In genomic region chr14:117655382-117655781, GRCm38 (mm10) we compare ENCODE assay signal across 24 mouse cellular contexts.
DNase-seq lines count a peak whose midpoint lies in the region; ATAC-seq and TF ChIP-seq lines count a peak whose summit lies in the region.
"Had no signal": no experiment of that assay in that cellular context is flagged by ENCODE, and none has a peak within 500 bp of the region (broad histone marks: within the 10 kb centered on the region; RNA-seq: fewer than 3 reads in every experiment).

No protein-coding gene starts in this region.

- no peaks in the 10 kb centered on the region for H3K9me3 ChIP-seq in hindbrain, postnatal 0 days (ENCODE audit: low read length)
- no peaks in the 10 kb centered on the region for H3K9me3 ChIP-seq in hindbrain, embryonic 13.5 days
- H3K9me3 ChIP-seq in neural tube, embryonic 12.5 days, result no peaks in the 10 kb centered on the region
- no peaks in the 10 kb centered on the region for H3K9me3 ChIP-seq in neural tube, embryonic 15.5 days (replicated peaks)
- H3K9me3 ChIP-seq in midbrain, postnatal 0 days (ENCODE audit: low read length), result no peaks in the 10 kb centered on the region
- H3K9me3 ChIP-seq: heart, embryonic 15.5 days; kidney, embryonic 15.5 days; limb, embryonic 15.5 days; liver, embryonic 15.5 days; stomach, embryonic 15.5 days had no signal

- DNase-seq in cerebellum, postnatal 14 days, result peak; percentile 9 to 17
- DNase-seq in cerebellum, postnatal 25 days, result no peak
- peak; percentile 9 for DNase-seq in hindbrain, postnatal 0 days (ENCODE audit: low spot score)
- DNase-seq in midbrain, postnatal 0 days (ENCODE audit: low spot score), result peak; percentile 26
- DNase-seq in ovary, postnatal 36 days (ENCODE audit: low spot score), result no peak
- DNase-seq: adrenal gland, postnatal 14 days; cerebellum, adult 18-20 months; heart, postnatal 36 days; kidney, adult 11 months; kidney, postnatal 36 days; layer of hippocampus, adult 9-11 months; left cerebral cortex, postnatal 4 days; lung, postnatal 4 days; right cerebral cortex, adult 18-20 months; thymus, postnatal 25 days had no signal

- no peak overlapping the region for H3K27ac ChIP-seq in hindbrain, postnatal 0 days
- no peak overlapping the region for H3K27ac ChIP-seq in hindbrain, embryonic 13.5 days
- H3K27ac ChIP-seq in neural tube, embryonic 12.5 days, result no peak overlapping the region
- H3K27ac ChIP-seq in neural tube, embryonic 15.5 days (replicated peaks), result no peak overlapping the region
- no peak overlapping the region for H3K27ac ChIP-seq in midbrain, postnatal 0 days (ENCODE audit: low read depth, low read length)
- H3K27ac ChIP-seq: heart, embryonic 15.5 days; kidney, embryonic 15.5 days; limb, embryonic 15.5 days; liver, embryonic 15.5 days; stomach, embryonic 15.5 days had no signal

- H3K36me3 ChIP-seq in hindbrain, postnatal 0 days (ENCODE audit: insufficient read depth, low read length), result no peaks in the 10 kb centered on the region
- no peaks in the 10 kb centered on the region for H3K36me3 ChIP-seq in hindbrain, embryonic 13.5 days
- no peaks in the 10 kb centered on the region for H3K36me3 ChIP-seq in neural tube, embryonic 12.5 days
- H3K36me3 ChIP-seq in neural tube, embryonic 15.5 days, result no peaks in the 10 kb centered on the region
- no peaks in the 10 kb centered on the region for H3K36me3 ChIP-seq in midbrain, postnatal 0 days (ENCODE audit: insufficient read depth, low read length)
- H3K36me3 ChIP-seq: heart, embryonic 15.5 days; kidney, embryonic 15.5 days; limb, embryonic 15.5 days; liver, embryonic 15.5 days; stomach, embryonic 15.5 days had no signal

- no peak for ATAC-seq in hindbrain, postnatal 0 days
- ATAC-seq in hindbrain, embryonic 13.5 days (ENCODE audit: low FRiP score), result no peak
- ATAC-seq in neural tube, embryonic 12.5 days (ENCODE audit: low FRiP score, low read depth), result peak; percentile 44; the same call in 1 of the 2 replicates
- no peak for ATAC-seq in neural tube, embryonic 15.5 days (ENCODE audit: low FRiP score)
- ATAC-seq in midbrain, postnatal 0 days (ENCODE audit: low FRiP score), result no peak

- no peak for TF ChIP-seq CTCF in hindbrain, postnatal 0 days (IDR thresholded peaks at IDR 0.05; ENCODE audit: low read depth)
- no peak for TF ChIP-seq CTCF in midbrain, postnatal 0 days (IDR thresholded peaks at IDR 0.05)

- 68% methylated on average over 6 of the region's 6 CpGs for WGBS in hindbrain, postnatal 0 days
- 64% methylated on average over 6 of the region's 6 CpGs for WGBS in hindbrain, embryonic 13.5 days
- WGBS in neural tube, embryonic 12.5 days, result 63% methylated on average over 6 of the region's 6 CpGs
- 44% methylated on average over 6 of the region's 6 CpGs for WGBS in neural tube, embryonic 15.5 days
- WGBS in midbrain, postnatal 0 days, result 43% methylated on average over 6 of the region's 6 CpGs

- H3K27me3 ChIP-seq in hindbrain, postnatal 0 days (ENCODE audit: insufficient read depth, low read length), result no peaks in the 10 kb centered on the region
- no peaks in the 10 kb centered on the region for H3K27me3 ChIP-seq in hindbrain, embryonic 13.5 days
- no peaks in the 10 kb centered on the region for H3K27me3 ChIP-seq in neural tube, embryonic 12.5 days (replicated peaks)
- no peaks in the 10 kb centered on the region for H3K27me3 ChIP-seq in neural tube, embryonic 15.5 days (replicated peaks)
- H3K27me3 ChIP-seq in midbrain, postnatal 0 days (ENCODE audit: insufficient read depth, low read length), result no peaks in the 10 kb centered on the region
- H3K27me3 ChIP-seq: heart, embryonic 15.5 days; kidney, embryonic 15.5 days; limb, embryonic 15.5 days; liver, embryonic 15.5 days; stomach, embryonic 15.5 days had no signal

- no peak overlapping the region for H3K4me2 ChIP-seq in hindbrain, postnatal 0 days (ENCODE audit: low read depth, low read length)
- no peak overlapping the region for H3K4me2 ChIP-seq in hindbrain, embryonic 13.5 days
- H3K4me2 ChIP-seq in neural tube, embryonic 12.5 days (replicated peaks), result no peak overlapping the region
- H3K4me2 ChIP-seq in neural tube, embryonic 15.5 days, result no peak overlapping the region
- H3K4me2 ChIP-seq in midbrain, postnatal 0 days (ENCODE audit: low read depth, low read length, poor library complexity, severe bottlenecking), result no peak overlapping the region
- H3K4me2 ChIP-seq: heart, embryonic 15.5 days; kidney, embryonic 15.5 days; limb, embryonic 15.5 days; liver, embryonic 15.5 days; stomach, embryonic 15.5 days had no signal

- H3K4me3 ChIP-seq in hindbrain, postnatal 0 days (ENCODE audit: low read length), result no peak overlapping the region
- no peak overlapping the region for H3K4me3 ChIP-seq in hindbrain, embryonic 13.5 days
- no peak overlapping the region for H3K4me3 ChIP-seq in neural tube, embryonic 12.5 days
- H3K4me3 ChIP-seq in neural tube, embryonic 15.5 days (replicated peaks), result no peak overlapping the region
- H3K4me3 ChIP-seq in midbrain, postnatal 0 days (ENCODE audit: low read depth, low read length), result no peak overlapping the region
- H3K4me3 ChIP-seq: heart, embryonic 15.5 days; kidney, embryonic 15.5 days; limb, embryonic 15.5 days; liver, embryonic 15.5 days; myocyte; stomach, embryonic 15.5 days had no signal

- no peaks in the 10 kb centered on the region for H3K4me1 ChIP-seq in hindbrain, postnatal 0 days (ENCODE audit: insufficient read depth, low read length)
- peaks cover 5% of the 10 kb centered on the region; the same call in 1 of the 2 replicates for H3K4me1 ChIP-seq in hindbrain, embryonic 13.5 days (replicated peaks)
- peaks cover 5% of the 10 kb centered on the region; the same call in 1 of the 2 replicates for H3K4me1 ChIP-seq in neural tube, embryonic 12.5 days
- no peaks in the 10 kb centered on the region for H3K4me1 ChIP-seq in neural tube, embryonic 15.5 days
- H3K4me1 ChIP-seq in midbrain, postnatal 0 days (ENCODE audit: insufficient read depth, low read length), result no peaks in the 10 kb centered on the region
- H3K4me1 ChIP-seq: heart, embryonic 15.5 days; limb, embryonic 15.5 days; liver, embryonic 15.5 days; stomach, embryonic 15.5 days had no signal

- no peak overlapping the region for H3K9ac ChIP-seq in hindbrain, postnatal 0 days (replicated peaks; ENCODE audit: low read length)
- H3K9ac ChIP-seq in hindbrain, embryonic 13.5 days, result no peak overlapping the region
- no peak overlapping the region for H3K9ac ChIP-seq in neural tube, embryonic 12.5 days
- no peak overlapping the region for H3K9ac ChIP-seq in neural tube, embryonic 15.5 days (replicated peaks)
- no peak overlapping the region for H3K9ac ChIP-seq in midbrain, postnatal 0 days (replicated peaks; ENCODE audit: low read length, poor library complexity, severe bottlenecking)
- H3K9ac ChIP-seq: heart, embryonic 15.5 days; kidney, embryonic 15.5 days; limb, embryonic 15.5 days; liver, embryonic 15.5 days; stomach, embryonic 15.5 days had no signal

Comparison
In these comparisons a context has a peak if more than half of its experiments do, and no peak if none do; other contexts are left out.
1. DNase-seq: peak in cerebellum, postnatal 14 days (2 of 2), hindbrain, postnatal 0 days (single experiment) and midbrain, postnatal 0 days (single experiment); none in cerebellum, postnatal 25 days (0 of 2) and ovary, postnatal 36 days (single experiment).